Mouse (Mus musculus): ENCODE measurements around the gene Zfp810.

DNA sequence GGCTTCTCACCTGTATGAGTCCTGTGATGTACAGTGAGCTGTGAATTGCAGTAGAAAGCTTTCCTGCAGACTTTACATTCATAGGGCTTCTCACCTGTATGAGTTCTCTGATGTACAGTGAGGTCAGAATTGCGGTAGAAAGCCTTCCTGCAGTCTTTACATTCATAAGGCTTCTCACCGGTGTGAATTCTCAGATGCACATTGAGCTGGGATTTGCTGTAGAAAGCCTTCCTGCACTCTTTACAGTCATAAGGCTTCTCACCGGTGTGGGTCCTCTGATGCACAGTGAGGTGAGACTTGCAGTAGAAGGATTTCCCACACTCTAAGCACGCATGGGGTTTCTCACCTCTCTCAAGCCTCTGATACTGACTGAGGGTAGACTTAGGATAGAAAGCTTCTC is 28.7 kb downstream of the Zfp810 start:
- TF ChIP-seq CTCF (IDR thresholded peaks at IDR 0.05; ENCODE audit: low read depth) = no peak
- no peak for TF ChIP-seq EP300 (optimal IDR thresholded peaks at IDR 0.05)
